Mouse (Mus musculus): ENCODE measurements around the gene Ctc1. TPM values are rescaled to one million over a fixed set of nuclear protein-coding genes. Genes with fewer than 3 reads are reported as not detected.
"Not testable (repeated sequence)": the region's sequence is repeated elsewhere in the genome, so short reads cannot be mapped to it uniquely, and the experiment has no call there.

Ctc1 gene
- total RNA-seq (2021), result 10 to 100 TPM; 12.5 to 14.3 TPM

- intact Hi-C loops (cut with DNase I), result no loop called here
- DNase-seq, result peak; percentile 86 to 88
These were observed at the start of gene Ctc1 for GRCm38 (mm10) chr11:69015644-69016441. Gene Ctc1, plus strand, starts transcription at chr11:69015911.

GRCm38 (mm10) chr11:68966554-68966953 lies 49.2 kb upstream of the Ctc1 start:
- no peak for DNase-seq
- intact Hi-C loops (cut with DNase I), result loop anchor here (2.0 to 5.0 kb wide), 2 partner anchors 46 to 70 kb away; no protein-coding TSS in a partner anchor

GRCm38 (mm10) chr11:68967337-68968282 lies 48.1 kb upstream of the Ctc1 start, which contains the start of gene Slc25a35:
Gene Slc25a35, plus strand, starts transcription at chr11:68968131.
- DNase-seq, result peak; percentile 86 to 93
- intact Hi-C loops (cut with DNase I), result loop anchor here (1.0 to 5.0 kb wide), 3 partner anchors 15 to 69 kb away; no protein-coding TSS in a partner anchor

GRCm38 (mm10) chr11:68968752-68969151 lies 47.0 kb upstream of the Ctc1 start:
- intact Hi-C loops (cut with DNase I), result loop anchor here (5.0 kb wide), 1 partner anchor 44 kb away; no protein-coding TSS in a partner anchor
- DNase-seq, result no peak

- intact Hi-C loops (cut with DNase I), result no loop called here
- DNase-seq, result peak in 1 of 2 experiments; percentile 41
These were observed 45.5 kb upstream of the Ctc1 start for GRCm38 (mm10) chr11:68970232-68970631.

- intact Hi-C loops (cut with DNase I), result not testable (repeated sequence)
- DNase-seq, result peak; percentile 85
These were observed 42.3 kb upstream of the Ctc1 start for GRCm38 (mm10) chr11:68973250-68974058.

GRCm38 (mm10) chr11:68974059-68974450 lies 41.7 kb upstream of the Ctc1 start:
- DNase-seq, result no peak
- intact Hi-C loops (cut with DNase I), result no loop called here

GRCm38 (mm10) chr11:68975085-68975484 lies 40.6 kb upstream of the Ctc1 start, which contains the start of gene Rangrf:
Gene Rangrf, minus strand, starts transcription at chr11:68975185.
- intact Hi-C loops (cut with DNase I), result no loop called here
- DNase-seq, result no peak

- DNase-seq, result no peak
- intact Hi-C loops (cut with DNase I), result no loop called here
These were observed 40.1 kb upstream of the Ctc1 start for GRCm38 (mm10) chr11:68975601-68976000.

GRCm38 (mm10) chr11:68979320-68979733 lies 36.4 kb upstream of the Ctc1 start:
- intact Hi-C loops (cut with DNase I), result no loop called here
- no peak for DNase-seq

GRCm38 (mm10) chr11:68980919-68981318 lies 34.8 kb upstream of the Ctc1 start:
- intact Hi-C loops (cut with DNase I), result no loop called here
- DNase-seq, result no peak

- intact Hi-C loops (cut with DNase I), result loop anchor here (1.0 kb wide), 2 partner anchors 16 to 79 kb away; no protein-coding TSS in a partner anchor
- peak; percentile 74 to 82 for DNase-seq
These were observed 32.9 kb upstream of the Ctc1 start for GRCm38 (mm10) chr11:68982639-68983369.

- intact Hi-C loops (cut with DNase I), result no loop called here
- no peak for DNase-seq
These were observed 28.3 kb upstream of the Ctc1 start for GRCm38 (mm10) chr11:68987365-68987882.

- no peak for DNase-seq
- intact Hi-C loops (cut with DNase I), result no loop called here
These were observed 27.4 kb upstream of the Ctc1 start for GRCm38 (mm10) chr11:68988341-68988740.

GRCm38 (mm10) chr11:68993122-68993521 lies 22.6 kb upstream of the Ctc1 start:
- no peak for DNase-seq
- intact Hi-C loops (cut with DNase I), result no loop called here

GRCm38 (mm10) chr11:68994377-68994776 lies 21.3 kb upstream of the Ctc1 start:
- intact Hi-C loops (cut with DNase I), result no loop called here
- DNase-seq, result no peak

- no peak for DNase-seq
- intact Hi-C loops (cut with DNase I), result no loop called here
These were observed 18.6 kb upstream of the Ctc1 start for GRCm38 (mm10) chr11:68997080-68997479.

- DNase-seq; intact Hi-C loops (cut with DNase I): not testable (repeated sequence)
These were observed 12.9 kb upstream of the Ctc1 start for GRCm38 (mm10) chr11:69002782-69003181.

GRCm38 (mm10) chr11:69003592-69003991 lies 12.1 kb upstream of the Ctc1 start:
- no peak for DNase-seq
- intact Hi-C loops (cut with DNase I), result no loop called here
